Mouse (Mus musculus): ENCODE data around the gene Rbbp8nl. TPM values are rescaled to one million over a fixed set of nuclear protein-coding genes. Genes with fewer than 3 reads are reported as not detected.

Rbbp8nl gene
- polyA plus RNA-seq, 1 experiment, result not detected

DNA sequence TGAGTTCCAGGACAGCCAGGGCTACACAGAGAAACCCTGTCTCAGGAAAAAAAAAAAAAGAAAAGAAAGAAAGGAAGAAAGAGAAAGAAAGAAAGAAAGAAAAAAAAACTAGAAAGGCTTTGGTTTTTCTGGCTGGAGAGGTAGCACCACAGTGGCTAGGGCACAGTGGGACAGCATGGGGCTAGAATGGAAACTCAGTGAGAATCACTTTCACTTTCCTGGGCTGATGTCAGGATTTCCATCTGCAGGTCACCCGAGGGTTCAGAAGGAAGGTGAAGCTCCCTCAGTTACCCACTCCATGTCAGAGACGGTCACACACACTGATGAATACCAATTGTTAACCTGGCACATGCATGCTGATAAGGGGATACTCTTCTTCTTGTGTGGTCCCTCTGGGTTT, 18.0 kb upstream of the Rbbp8nl start:
- TF ChIP-seq GATA1 (IDR thresholded peaks at IDR 0.05; ENCODE audit: low read length), result no peak
- TF ChIP-seq TAL1 (IDR thresholded peaks at IDR 0.05; ENCODE audit: low read length), result no peak
- Histone ChIP-seq H3K36me3 (ENCODE audit: control insufficient read depth) (no peaks in the 10 kb centered on the region), H3K4me3 (replicated peaks) (no peak overlapping the region), H3K4me1 (ENCODE audit: control insufficient read depth) (no peaks in the 10 kb centered on the region), H3K27me3 (ENCODE audit: control insufficient read depth) (no peaks in the 10 kb centered on the region), H3K9me3 (ENCODE audit: control insufficient read depth, low read length) (no peaks in the 10 kb centered on the region)

DNA sequence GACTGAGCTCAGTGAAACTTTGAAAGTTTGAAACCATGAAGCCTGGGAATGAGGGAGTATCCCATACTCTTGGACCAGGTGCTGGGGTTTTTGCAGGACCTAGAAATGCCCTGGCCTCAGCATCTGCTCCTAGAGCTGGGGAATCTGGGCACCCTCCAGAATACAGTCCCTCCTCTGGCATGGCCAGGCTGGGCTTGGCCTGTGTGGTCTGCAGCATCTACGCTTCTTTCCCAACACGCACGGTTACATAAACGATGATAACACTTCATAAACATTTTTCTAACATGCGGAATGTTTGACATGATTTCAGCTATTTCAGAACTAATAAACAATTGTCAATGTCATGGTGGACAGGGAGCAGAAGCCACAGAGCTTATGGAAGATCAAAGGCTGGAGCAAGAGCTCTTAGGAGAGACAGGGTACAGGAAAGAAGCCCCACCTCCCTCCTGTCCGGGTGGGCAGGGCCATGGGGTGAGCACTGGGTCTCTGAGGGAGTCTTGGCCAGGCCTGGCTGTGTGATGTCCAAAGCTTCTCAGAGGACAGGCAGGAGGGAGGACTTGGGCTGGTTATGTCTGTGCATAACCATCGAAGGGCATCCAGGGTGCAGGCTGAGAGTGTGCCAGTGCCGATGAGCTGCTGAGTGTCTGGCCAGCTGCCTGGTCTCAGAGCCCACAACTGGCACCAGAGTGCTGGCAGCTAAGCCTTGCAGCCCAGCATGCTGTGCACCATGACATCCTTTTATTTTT, 16.9 kb upstream of the Rbbp8nl start:
- Histone ChIP-seq H3K9me3 (ENCODE audit: control insufficient read depth, low read length) (no peaks in the 10 kb centered on the region), H3K4me1 (ENCODE audit: control insufficient read depth) (no peaks in the 10 kb centered on the region), H3K4me3 (replicated peaks) (no peak overlapping the region), H3K27me3 (ENCODE audit: control insufficient read depth) (no peaks in the 10 kb centered on the region), H3K36me3 (ENCODE audit: control insufficient read depth) (no peaks in the 10 kb centered on the region)
- TF ChIP-seq GATA1 (IDR thresholded peaks at IDR 0.05; ENCODE audit: low read length) (no peak), TAL1 (IDR thresholded peaks at IDR 0.05; ENCODE audit: low read length) (no peak)

DNA sequence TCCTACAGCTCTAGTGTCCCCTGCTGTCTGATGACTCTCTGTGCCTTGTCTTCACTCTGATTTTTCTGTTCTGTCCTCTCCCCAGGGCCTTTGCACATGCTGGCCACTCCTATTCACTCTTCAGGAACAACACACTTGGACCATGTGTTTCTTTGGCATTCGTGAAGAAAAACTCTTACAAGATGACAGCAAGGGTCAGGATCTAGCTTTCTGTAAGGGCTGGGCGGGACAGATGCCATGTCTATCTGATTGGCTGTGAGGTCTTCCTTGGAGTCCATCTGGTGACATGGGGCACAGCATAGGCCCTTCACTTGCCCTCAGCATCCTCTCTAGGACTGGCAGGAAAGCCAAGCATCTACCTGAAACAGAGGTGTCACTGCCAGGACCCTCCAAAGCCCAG, 16.3 kb upstream of the Rbbp8nl start:
- Histone ChIP-seq H3K4me1 (ENCODE audit: control insufficient read depth) (no peaks in the 10 kb centered on the region), H3K27me3 (ENCODE audit: control insufficient read depth) (no peaks in the 10 kb centered on the region)

DNA sequence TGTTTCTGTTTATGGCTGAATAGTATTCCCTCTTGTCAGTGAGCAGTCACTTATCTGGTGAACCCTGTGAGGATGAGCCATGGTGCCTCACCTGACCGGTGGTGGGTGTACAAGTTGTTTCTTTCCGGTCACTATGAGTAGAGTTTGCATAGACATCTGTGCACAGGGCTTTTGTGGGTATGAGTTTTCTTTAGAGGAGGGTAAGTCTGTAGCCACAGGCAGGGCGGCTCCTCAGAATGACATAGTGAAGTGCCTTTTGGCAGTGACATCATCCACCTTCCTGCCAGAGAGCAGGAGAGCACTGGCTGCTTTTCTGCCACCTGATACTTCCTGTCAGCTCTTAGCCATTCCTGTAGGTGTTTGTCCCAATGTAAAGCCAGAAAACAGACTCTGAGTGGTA, 15.8 kb upstream of the Rbbp8nl start:
- TF ChIP-seq GATA1 (IDR thresholded peaks at IDR 0.05; ENCODE audit: low read length) (no peak), TAL1 (IDR thresholded peaks at IDR 0.05; ENCODE audit: low read length) (no peak)
- Histone ChIP-seq H3K27me3 (ENCODE audit: control insufficient read depth) (no peaks in the 10 kb centered on the region), H3K9me3 (ENCODE audit: control insufficient read depth, low read length) (no peaks in the 10 kb centered on the region), H3K36me3 (ENCODE audit: control insufficient read depth) (no peaks in the 10 kb centered on the region), H3K4me3 (replicated peaks) (no peak overlapping the region), H3K4me1 (ENCODE audit: control insufficient read depth) (peaks cover 2% of the 10 kb centered on the region)

More for the DNA sequence above, 16.3 kb upstream of the Rbbp8nl start:
- H3K9me3 ChIP-seq (ENCODE audit: control insufficient read depth, low read length), result no peaks in the 10 kb centered on the region
- H3K4me3 ChIP-seq (replicated peaks), result no peak overlapping the region
- no peaks in the 10 kb centered on the region for H3K36me3 ChIP-seq (ENCODE audit: control insufficient read depth)
- TF ChIP-seq TAL1 (IDR thresholded peaks at IDR 0.05; ENCODE audit: low read length) (no peak), GATA1 (IDR thresholded peaks at IDR 0.05; ENCODE audit: low read length) (no peak)

DNA sequence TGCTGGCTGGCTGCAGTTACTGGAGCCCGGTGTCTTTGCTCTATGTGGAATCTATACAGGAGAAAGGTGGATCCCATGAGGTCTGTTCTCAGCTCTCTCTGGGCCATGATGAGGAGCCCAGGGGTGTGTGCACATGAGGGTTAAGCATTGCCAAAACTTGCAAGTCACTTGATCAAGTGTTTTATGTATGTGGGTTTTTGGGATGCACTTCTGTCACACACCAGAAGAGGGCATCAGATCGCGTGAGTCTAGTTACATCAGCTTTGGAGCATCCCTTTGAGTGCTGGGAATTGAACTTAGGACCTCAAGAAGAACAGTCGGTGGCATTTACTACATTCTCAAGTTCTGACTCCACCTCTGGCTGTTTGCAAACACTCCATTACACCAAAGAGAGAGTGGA, 14.9 kb upstream of the Rbbp8nl start:
- Histone ChIP-seq H3K4me1 (ENCODE audit: control insufficient read depth) (peaks cover 2% of the 10 kb centered on the region), H3K36me3 (ENCODE audit: control insufficient read depth) (no peaks in the 10 kb centered on the region), H3K4me3 (replicated peaks) (no peak overlapping the region), H3K9me3 (ENCODE audit: control insufficient read depth, low read length) (no peaks in the 10 kb centered on the region), H3K27me3 (ENCODE audit: control insufficient read depth) (no peaks in the 10 kb centered on the region)
- TF ChIP-seq GATA1 (IDR thresholded peaks at IDR 0.05; ENCODE audit: low read length) (no peak), TAL1 (IDR thresholded peaks at IDR 0.05; ENCODE audit: low read length) (no peak)

DNA sequence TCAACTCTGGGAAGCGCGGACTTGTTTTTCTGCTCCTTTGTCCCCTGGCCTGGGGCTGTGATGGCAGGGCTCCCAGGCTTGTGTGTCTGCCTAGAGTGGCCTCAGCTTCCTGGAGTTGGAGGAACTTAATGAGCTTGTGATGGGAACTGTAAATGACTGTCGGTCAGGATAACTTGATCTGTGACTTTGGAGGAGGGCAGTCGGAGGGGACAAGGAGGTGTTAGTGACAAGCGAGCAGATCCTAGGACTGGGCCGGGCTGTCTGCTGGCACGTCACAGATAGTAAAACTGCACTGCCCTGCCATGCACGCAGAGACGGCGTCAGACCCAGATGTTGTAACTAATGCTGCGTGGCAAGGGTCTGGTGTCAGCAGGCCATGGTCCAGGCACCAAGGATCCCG, 13.8 kb upstream of the Rbbp8nl start:
- Histone ChIP-seq H3K36me3 (ENCODE audit: control insufficient read depth) (no peaks in the 10 kb centered on the region), H3K27me3 (ENCODE audit: control insufficient read depth) (no peaks in the 10 kb centered on the region), H3K4me3 (replicated peaks) (no peak overlapping the region), H3K4me1 (ENCODE audit: control insufficient read depth) (peaks cover 2% of the 10 kb centered on the region), H3K9me3 (ENCODE audit: control insufficient read depth, low read length) (no peaks in the 10 kb centered on the region)
- TF ChIP-seq TAL1 (IDR thresholded peaks at IDR 0.05; ENCODE audit: low read length), result no peak
- TF ChIP-seq GATA1 (IDR thresholded peaks at IDR 0.05; ENCODE audit: low read length), result no peak

DNA sequence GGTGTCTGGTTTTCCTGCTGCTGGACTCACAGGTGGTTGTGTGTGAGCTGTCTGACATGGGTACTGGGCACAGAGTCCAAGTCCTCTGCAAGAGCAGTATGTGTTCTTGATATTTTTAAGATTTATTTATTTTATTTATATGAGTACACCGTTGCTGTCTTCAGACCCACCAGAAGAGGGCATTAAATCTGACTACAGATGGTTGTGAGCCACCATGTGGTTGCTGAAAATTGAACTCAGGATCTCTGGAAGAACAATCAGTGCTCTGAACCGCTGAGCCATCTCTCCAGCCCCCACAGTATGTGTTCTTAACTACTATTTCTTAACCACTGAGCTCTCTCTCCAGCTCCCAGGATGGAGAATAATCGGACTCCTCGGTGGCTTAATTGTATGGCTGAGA, 12.5 kb upstream of the Rbbp8nl start:
- peaks cover 2% of the 10 kb centered on the region for H3K4me1 ChIP-seq (ENCODE audit: control insufficient read depth)
- H3K4me3 ChIP-seq (replicated peaks), result no peak overlapping the region
- no peaks in the 10 kb centered on the region for H3K9me3 ChIP-seq (ENCODE audit: control insufficient read depth, low read length)
- H3K27me3 ChIP-seq (ENCODE audit: control insufficient read depth), result no peaks in the 10 kb centered on the region
- no peaks in the 10 kb centered on the region for H3K36me3 ChIP-seq (ENCODE audit: control insufficient read depth)
- TF ChIP-seq TAL1 (IDR thresholded peaks at IDR 0.05; ENCODE audit: low read length), result no peak
- TF ChIP-seq GATA1 (IDR thresholded peaks at IDR 0.05; ENCODE audit: low read length), result no peak

DNA sequence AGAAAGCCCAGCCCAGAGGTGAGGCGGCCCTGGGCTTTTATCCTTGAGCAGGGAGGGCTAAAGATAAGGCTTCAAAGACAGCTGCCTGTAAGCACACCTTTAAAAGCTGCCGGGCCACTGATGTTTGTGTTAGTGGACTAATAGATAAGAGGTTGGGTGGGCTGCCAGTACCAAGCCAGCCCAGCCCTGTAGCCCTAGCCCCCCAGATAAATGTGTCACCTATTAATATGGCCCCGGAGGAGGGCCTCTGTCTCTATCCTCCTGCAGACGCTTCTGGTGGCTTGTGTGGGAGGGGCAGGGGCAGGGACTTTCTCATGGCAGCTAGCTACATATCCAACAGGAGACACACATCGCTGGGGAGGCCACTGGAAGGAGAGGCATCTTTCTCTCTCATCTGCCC, 11.1 kb upstream of the Rbbp8nl start:
- no peaks in the 10 kb centered on the region for H3K9me3 ChIP-seq (ENCODE audit: control insufficient read depth, low read length)
- peaks cover 2% of the 10 kb centered on the region for H3K4me1 ChIP-seq (ENCODE audit: control insufficient read depth)
- H3K4me3 ChIP-seq (replicated peaks), result no peak overlapping the region
- TF ChIP-seq TAL1 (IDR thresholded peaks at IDR 0.05; ENCODE audit: low read length), result no peak
- no peak for TF ChIP-seq GATA1 (IDR thresholded peaks at IDR 0.05; ENCODE audit: low read length)
- no peaks in the 10 kb centered on the region for H3K27me3 ChIP-seq (ENCODE audit: control insufficient read depth)
- no peaks in the 10 kb centered on the region for H3K36me3 ChIP-seq (ENCODE audit: control insufficient read depth)

DNA sequence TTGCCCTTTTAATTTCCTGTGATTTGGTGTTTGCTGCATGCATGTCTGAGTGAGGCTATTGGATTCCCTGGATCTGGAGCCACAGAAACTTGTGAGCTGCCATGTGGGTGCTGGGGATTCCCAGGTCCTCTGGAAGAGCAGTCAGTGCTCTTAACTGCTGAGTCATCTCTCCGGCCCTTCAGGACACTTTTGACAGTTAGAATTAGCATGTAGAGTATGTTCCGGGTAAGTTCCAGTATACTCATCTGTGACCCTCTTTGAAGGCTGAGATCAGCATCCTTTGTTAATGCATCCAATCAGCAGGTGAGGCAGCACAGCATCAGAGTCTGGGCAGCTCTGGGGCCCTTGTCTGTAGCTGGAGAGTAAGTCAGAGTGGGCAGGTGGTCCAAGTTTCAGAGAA, 10.6 kb upstream of the Rbbp8nl start:
- H3K4me3 ChIP-seq (replicated peaks), result no peak overlapping the region
- peaks cover 2% of the 10 kb centered on the region for H3K4me1 ChIP-seq (ENCODE audit: control insufficient read depth)
- no peaks in the 10 kb centered on the region for H3K9me3 ChIP-seq (ENCODE audit: control insufficient read depth, low read length)
- no peak for TF ChIP-seq GATA1 (IDR thresholded peaks at IDR 0.05; ENCODE audit: low read length)
- no peak for TF ChIP-seq TAL1 (IDR thresholded peaks at IDR 0.05; ENCODE audit: low read length)
- no peaks in the 10 kb centered on the region for H3K27me3 ChIP-seq (ENCODE audit: control insufficient read depth)
- no peaks in the 10 kb centered on the region for H3K36me3 ChIP-seq (ENCODE audit: control insufficient read depth)

DNA sequence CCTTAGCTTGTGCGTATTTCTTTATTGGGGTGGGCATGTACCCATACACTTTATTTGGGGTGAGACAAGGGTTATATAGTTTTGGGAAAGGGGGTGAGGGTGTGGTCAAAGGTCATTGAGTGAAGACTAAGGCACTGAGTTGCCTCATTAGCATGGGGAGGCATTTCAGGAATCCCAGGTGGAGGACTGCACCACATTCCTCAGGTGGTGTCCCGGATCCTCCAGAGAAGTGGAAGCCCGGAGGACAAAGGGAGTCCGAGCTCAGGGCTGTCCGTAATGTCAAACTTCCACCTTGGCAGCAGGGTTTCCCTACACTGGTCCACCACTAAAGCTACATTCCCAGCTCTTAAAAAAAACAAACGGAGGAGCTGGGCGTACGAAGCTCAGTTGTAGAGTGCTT, 3.2 kb upstream of the Rbbp8nl start:
- no peaks in the 10 kb centered on the region for H3K27me3 ChIP-seq (ENCODE audit: control insufficient read depth)
- H3K36me3 ChIP-seq (ENCODE audit: control insufficient read depth), result no peaks in the 10 kb centered on the region
- TF ChIP-seq GATA1 (IDR thresholded peaks at IDR 0.05; ENCODE audit: low read length) (no peak), TAL1 (IDR thresholded peaks at IDR 0.05; ENCODE audit: low read length) (no peak)
- H3K4me3 ChIP-seq (replicated peaks), result no peak overlapping the region
- H3K9me3 ChIP-seq (ENCODE audit: control insufficient read depth, low read length), result no peaks in the 10 kb centered on the region
- H3K4me1 ChIP-seq (ENCODE audit: control insufficient read depth), result no peaks in the 10 kb centered on the region
